Mouse (Mus musculus): ENCODE data around the gene Mrpl30.

DNA sequence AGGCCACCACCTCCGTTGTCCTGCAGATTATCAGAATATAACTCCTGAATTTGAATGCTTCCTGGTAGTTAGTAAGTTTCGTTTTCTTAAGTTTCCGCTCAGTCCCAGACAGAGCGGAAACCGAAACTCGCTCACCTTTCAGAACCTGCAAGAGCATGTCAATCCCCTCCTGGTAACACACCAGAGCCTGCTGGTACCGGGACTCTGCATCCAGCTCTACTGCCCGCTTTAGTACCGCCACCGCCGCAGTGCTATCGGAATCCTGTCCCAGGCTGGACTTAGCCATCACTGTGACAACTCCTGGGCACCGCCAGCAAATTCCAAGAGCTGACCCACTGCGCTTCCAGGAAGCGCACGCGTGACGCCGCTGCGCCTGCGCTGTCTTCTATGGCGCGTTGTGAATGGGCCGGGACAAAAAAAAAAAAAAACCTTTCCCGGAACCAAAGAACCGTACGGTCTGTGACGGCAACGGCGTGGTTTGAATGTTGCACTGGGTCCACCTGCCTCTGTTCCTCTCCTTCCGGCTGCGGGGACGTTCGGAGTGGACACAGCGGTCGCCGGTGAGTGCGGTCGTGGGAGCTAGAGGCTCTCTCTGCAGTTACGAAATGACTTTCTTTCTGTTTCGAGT is at the start of gene Mrpl30, which contains the start of gene Mitd1:
- TF ChIP-seq CTCF (IDR thresholded peaks at IDR 0.05; ENCODE audit: low read depth) = peak; percentile 8; the same call in 1 of the 2 replicates
- peak; percentile 77 for TF ChIP-seq EP300 (optimal IDR thresholded peaks at IDR 0.05)

Data from stomach, postnatal 0 days (tissue).